Mouse (Mus musculus) adrenal gland, postnatal 25 days (tissue): Measurements from ENCODE around the gene Ckap2l. TPM values are rescaled to one million over a fixed set of nuclear protein-coding genes. Genes with fewer than 3 reads are reported as not detected.
A peak's percentile ranks its signal among the peaks of the same experiment; 100 is the strongest.

Experiments used
- DNase-seq: peaks from one replicate; pipeline ENCODE4 v3.0.0; 2021; ENCODE audit warnings: mixed read lengths
- long read RNA-seq: library from polyadenylated mRNA; stranded (forward); transcript quantifications from one replicate; pipeline ENCODE4 v2.0.0, GENCODE M21; 2021
- total RNA-seq: library from RNA; stranded (reverse); gene quantifications from 2 replicates; pipeline ENCODE4 v1.2.3, GENCODE M21; 2021

The Ckap2l gene
- total RNA-seq, result 5.1 and 6.0 TPM in 2 replicates
- long read RNA-seq, partial matches to known transcripts, result 1 of 3 reads
- long read RNA-seq, other reads (novel, unspliced or antisense), result 2 of 3 reads

DNA sequence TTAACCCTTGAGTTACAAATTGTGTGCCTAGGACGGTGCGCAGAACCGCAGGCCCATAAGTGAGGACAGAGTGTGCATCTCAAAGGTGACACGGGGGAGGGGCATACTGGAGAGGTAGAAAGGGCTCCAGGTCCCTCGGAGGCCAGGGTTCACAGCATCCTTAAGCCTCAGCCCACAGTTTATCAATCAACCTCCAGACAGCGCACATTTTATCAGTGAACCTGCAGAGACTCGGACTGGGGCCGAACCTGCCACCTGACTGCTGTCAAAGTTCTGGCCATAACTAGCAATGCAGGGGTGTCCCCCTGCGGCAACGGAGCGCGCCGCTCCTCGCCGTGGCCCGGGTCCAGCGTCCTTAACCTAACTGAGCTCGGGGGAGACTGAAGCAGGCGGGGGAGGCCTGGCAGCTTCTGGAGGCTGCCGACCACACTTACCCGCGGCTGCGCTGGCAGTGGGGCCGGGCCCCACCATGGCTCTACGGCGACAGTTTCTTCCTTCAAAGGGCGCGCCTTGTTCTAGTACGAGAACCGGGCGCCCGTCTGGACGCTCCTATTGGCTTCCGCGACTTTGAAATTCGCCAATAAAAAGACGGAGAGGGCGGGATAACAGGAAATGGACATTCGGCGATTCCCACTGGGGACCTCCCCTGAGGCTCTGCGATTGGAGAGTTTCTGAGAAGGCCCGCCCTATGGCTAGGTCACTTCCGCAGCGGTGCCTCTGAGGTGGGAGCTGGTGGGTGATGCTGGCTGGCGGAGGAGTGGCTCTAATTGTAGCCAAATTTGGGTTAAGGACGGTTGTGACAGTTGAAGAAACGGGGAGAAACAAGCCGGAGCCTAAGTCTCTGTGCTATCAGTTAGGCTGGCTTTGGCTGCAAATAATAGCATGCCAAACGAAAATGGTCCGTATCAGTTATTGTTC lies at the start of gene Ckap2l:
Gene Ckap2l, minus strand, starts transcription at position 542 of the 918 bp plus-strand sequence.
- peak; percentile 93 for DNase-seq

DNA sequence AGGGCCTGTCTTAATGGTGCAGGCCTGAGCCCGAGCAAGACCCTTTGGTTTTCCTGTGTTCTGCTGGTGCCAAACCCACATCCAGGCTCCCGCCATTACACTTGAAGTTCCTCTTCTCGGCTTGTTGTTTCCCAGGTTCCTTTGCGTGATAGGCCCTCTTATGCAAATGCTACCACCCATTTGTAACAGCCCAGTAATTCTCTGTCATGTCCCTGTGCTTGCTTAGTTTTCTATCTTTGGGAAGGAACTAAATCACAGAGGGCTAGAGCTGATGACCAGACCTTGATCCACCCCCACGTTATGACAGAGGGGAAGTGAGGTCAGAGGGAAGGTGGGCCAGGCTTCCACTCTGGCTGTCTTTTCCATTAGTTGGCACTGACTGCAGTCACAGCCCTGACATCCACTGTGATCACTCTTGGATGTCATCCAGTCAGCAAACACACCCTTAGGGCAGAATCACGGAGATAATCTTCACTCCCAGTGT lies 41.2 kb upstream of the Ckap2l start:
- DNase-seq, result no peak

DNA sequence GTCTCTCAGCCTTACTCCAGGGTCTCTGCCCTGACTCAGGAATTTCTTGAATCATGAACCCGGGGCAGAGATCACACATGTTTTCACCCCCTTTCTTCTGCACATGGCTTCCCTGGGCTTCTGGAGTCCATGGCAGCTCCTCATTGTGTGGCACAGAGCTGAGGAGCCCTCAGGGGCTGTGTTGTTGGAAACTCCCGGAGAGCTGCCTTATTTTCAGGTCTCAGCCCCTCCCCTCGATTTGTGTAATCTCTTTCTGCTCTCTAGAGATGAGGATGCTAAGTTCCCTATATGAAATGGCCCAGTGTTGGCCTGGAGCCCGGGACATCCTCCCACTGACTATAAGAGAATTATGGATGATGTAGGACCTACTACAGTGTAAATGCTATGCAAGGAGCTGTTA lies 36.5 kb upstream of the Ckap2l start:
- DNase-seq, result no peak

GRCm38 (mm10) chr2:129330540-129330939 lies 33.5 kb upstream of the Ckap2l start:
- DNase-seq, result no peak

DNA sequence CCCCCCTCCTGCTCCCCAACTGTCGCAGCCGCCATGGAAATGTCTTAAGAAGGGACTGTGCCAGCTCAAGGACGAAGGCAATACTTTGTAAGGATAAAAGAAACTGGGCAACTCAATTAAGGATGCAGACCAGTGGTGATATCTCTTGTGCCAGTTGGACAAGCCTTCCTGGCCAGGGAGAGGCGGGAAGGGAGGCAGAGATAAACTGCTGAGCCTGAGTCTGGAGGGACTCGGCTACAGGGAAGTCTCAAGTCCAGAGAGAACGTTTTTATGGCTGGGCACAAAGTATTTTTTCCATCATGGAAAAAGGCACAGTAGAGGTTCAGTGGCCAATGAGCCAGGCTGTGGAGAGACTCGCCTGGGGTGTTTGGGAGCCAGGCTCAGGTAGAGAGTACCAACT lies 33.0 kb upstream of the Ckap2l start:
- DNase-seq, result no peak

GRCm38 (mm10) chr2:129328238-129328637 lies 31.2 kb upstream of the Ckap2l start:
- DNase-seq, result no peak

DNA sequence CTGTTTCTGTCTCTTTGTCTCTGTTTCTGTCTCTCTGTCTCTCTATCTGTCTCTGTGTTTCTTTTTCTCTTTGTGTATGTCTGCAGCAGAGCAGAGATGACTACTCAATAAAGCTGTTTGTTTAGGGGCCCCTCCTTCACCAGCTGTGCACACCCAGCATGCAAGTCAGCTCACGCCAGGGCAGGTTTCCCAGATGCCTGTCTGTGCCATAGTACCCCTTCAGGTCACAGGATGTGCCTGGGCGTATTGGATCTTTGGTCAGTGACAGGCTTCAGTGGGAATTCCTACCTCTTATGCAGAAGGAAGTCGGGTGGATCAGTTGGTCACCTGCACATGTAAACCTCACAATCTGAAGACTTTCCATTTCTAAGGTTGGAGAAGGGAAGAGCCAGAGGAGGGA lies 27.2 kb upstream of the Ckap2l start:
- no peak for DNase-seq

- DNase-seq, result no peak
Measured at GRCm38 (mm10) chr2:129322117-129322635, 25.2 kb upstream of the Ckap2l start.

DNA sequence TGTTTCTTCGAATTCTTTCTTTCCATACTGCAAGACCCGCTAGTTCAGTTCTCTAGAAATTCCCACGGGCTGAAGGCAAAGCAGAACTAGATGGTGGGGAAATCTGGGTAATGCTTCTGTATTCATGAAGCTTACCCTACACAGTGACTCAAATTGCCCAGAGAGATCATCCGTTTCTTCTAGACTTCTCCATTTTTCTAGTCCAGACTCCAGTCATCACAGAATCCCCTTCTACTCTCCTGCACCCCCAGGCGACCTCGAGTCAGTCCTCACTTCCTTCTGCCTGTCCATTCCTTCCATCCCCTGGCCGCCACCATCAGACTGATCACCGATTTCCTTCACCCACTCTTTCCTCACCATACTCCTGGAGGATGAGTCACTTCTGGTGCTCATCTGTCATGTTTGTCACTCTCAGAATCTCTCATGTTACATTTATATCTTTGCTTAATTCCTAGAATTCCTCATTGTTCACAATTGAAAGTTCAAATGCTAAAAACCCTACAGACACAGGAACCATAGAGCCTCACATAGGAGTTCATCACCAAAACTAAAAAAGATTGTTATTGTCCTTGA lies 23.1 kb upstream of the Ckap2l start:
- DNase-seq, result no peak

DNA sequence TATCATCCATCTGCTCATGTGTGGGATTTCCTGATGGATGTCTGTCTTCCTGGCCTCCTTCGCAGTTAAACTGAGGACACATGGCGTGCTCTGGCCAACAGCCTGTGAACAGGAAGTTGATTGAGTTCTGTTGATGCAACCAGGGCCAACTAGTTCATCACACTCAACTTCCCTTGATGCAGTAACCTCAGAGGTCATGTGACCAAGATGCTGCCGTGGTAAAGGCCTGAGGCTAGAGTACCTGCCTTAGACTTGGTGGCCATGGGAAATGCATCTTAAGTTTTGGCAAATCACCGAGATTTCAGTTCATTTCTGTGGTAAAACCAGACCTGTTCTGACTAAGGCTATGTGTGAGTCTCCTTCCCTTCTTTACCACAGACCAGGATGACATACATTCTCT lies 18.8 kb upstream of the Ckap2l start:
- no peak for DNase-seq

GRCm38 (mm10) chr2:129314880-129315279 lies 17.9 kb upstream of the Ckap2l start:
- no peak for DNase-seq

DNA sequence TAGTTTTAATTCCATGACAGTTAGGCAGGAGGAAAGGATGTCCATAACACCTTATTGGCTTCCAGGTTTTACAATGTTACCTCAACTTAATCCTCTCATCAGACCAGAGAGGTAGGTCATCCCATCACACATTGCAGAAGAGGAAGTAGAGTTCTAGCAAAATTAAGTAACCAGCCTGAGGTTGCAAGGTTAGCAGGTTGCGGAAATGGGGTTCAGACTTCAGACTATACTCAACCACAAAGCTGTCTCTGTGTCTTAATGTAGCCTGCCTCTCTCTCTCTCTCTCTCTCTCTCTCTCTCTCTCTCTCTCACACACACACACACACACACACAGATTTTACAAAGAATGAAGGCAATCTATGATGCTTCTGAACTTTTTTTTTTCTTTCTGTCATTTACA lies 16.9 kb upstream of the Ckap2l start:
- DNase-seq, result no peak

DNA sequence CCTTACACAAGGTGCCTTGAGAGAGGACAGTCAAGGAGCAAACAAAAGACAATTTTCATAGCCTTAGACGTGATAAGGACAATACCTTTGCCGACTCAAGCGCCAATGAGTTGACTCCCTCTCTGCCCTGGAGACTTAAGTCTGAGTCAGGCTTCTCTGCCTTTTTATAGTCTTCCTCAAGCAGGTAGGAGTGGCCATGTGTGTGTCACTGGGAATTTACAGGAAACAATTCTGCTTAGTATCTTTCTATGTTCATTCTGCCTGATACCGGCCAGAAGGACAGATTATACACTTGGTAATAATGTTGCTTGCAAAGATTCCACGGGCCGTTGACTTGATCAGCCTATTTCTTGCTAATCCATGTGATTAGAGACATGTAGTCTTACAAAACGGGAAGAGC lies 12.8 kb upstream of the Ckap2l start, which contains the start of gene Il1a:
Gene Il1a, minus strand, starts transcription at position 137 of the 400 bp plus-strand sequence.
- DNase-seq, result no peak

GRCm38 (mm10) chr2:129306020-129306419 lies 9.0 kb upstream of the Ckap2l start:
- no peak for DNase-seq

DNA sequence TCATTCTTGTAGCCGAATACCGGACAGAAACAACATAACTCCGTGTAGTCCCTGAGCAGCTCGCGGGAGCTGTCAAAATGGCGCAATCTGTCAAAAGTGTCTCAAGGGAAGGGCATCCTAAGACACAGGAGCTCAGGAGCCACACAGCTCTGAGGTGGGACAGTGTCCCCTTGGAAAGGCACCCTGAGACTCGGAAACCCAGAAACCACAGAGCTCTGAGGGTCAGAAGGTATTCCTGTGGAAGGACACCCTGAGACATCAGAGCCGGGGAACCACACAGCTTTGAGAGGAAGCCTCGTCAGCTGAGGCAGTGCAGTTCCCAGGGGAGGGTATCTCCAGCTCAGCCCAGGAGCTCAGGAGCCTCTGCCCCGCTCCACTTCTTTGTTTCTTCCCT lies 574 bp upstream of the Ckap2l start:
- DNase-seq, result peak; percentile 10

DNA sequence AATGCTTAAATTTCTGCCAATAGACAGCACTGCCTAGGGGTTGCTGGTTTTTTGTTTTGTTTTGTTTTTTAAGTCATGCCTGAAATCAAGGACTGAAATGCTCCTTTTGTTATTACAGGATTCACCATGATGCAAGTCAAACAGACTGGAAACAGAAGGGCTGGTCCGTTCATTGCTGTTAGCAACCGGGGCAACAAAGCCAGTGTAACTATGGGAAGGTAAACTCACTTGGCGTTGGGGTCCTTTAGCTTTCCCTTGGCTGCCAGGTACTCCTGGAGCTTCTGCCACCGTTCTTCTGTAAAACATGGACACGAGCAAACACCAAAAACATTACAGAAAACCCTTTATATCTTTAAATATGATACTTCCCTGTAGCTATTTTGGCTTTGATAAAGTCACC lies 926 bp downstream of the Ckap2l start:
- no peak for DNase-seq

DNA sequence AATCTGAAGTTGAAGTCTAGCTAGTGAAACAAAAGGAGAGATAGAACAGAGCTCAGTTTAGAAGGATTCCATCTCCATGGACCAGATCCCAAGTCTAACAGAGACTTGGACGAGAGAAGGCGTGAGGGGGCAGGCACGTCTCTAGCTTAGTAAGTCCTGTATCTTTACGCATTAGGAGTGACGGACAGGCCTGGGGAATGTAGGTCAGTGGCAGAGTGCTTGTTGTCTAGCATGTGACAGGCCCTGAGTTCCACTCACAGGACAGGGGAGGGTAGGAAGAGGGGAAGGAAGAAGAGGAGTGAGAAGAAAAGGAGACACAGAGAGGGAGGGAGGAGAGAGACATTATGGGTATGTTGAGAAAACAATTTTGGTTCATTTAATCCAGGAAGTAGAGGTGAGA lies 1.9 kb downstream of the Ckap2l start:
- DNase-seq, result no peak

GRCm38 (mm10) chr2:129273823-129274222 lies 23.2 kb downstream of the Ckap2l start:
- DNase-seq, result no peak

DNA sequence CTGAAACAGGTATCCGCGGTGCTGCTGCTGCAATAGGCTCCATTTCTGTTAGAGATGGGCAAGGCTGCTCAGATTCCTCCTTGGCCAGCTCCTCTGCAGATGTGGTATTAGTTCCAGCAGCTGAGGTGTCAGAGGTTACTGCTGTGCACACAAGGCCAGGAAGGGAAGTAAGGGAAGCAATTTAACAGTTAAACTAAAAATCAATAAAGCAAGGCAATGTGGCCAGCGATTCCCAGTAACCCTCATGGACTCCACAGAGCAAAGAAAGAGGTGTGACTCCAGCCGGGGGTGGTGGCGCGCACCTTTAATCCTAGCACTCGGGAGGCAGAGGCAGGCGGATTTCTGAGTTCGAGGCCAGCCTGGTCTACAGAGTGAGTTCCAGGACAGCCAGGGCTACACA lies 26.4 kb downstream of the Ckap2l start:
- no peak for DNase-seq

DNA sequence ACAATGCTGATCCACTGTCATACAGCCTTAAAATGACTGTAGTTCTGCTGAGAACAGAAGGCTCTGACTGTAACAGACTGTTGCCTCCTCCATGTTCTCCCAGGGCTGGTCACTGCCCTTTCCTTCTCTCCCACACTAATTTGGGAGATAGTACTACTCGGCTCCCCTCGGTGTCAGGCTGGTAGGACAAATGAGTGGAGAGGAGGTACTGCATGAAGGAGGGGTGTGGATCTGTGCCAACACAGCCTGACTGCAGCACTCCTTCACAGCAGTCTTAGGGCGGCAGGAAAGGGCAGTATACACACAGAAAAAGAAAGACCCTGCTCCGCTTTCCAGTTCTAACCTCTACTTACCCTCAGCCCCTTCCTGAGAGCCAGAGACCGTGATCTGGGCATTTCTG lies 27.0 kb downstream of the Ckap2l start:
- DNase-seq, result no peak

DNA sequence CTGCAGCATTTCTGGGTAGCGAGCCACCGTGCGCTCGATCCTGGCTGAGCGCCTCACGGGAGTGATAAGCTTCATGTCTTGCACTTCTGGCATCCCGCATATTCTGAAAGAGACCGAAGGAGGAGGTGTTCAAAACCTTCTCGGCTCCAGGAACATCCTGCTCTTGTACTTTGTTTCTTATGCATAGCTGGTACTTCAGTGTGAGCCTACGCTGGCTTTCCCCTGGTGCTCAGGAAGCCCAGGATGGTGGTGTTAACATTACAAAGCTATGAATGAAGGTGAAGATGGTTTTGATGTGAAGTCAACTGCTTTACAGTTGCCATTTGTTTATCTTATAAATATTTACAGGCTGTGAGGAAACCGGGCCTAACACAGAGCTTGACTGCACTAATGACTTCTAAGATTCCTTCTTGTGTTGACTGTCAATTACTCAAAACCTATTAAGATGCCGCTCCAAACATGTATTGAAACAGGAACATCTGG lies 27.8 kb downstream of the Ckap2l start:
- DNase-seq, result no peak

DNA sequence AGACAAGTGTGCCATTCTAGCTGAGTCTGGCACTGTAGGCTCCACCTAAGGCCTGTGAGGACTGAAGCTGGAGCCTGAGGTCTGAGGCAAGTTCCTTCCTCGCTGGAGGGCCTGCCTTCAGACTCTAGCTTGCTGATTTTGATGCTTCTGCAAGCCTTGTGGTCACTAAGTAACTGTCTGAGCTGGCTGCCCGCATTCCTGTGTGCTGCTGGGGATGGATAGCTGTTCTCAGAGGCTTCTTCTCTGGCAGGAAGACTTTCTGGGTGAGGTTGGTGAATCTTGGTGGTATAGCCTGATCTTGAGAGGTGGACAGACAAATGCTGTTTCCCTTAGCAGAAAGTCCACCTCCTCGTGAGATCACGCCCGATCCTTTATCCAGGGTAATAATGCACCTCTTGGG lies 29.3 kb downstream of the Ckap2l start:
- no peak for DNase-seq

DNA sequence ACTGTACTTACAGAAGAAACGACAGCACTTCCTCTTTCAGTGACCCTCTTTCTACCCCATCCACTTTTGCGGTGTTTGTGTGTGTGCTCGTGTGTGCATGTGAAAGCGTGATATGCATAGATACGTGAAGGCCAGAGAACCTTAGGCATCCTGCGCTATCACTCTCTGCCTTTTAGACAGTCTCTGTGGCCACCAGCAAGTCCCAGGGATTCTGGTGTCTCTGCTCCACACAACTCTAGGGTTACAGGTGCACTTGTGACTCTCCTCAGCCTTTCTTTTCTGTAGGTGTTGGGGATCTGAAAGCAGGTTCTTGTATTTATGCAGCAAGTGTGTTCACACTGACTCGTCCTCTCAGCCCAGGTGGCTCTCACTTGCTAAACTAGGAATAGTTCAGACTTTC lies 31.7 kb downstream of the Ckap2l start:
- DNase-seq, result no peak
